ENCODE assay signal across 13 mouse cellular contexts in the genomic region with DNA sequence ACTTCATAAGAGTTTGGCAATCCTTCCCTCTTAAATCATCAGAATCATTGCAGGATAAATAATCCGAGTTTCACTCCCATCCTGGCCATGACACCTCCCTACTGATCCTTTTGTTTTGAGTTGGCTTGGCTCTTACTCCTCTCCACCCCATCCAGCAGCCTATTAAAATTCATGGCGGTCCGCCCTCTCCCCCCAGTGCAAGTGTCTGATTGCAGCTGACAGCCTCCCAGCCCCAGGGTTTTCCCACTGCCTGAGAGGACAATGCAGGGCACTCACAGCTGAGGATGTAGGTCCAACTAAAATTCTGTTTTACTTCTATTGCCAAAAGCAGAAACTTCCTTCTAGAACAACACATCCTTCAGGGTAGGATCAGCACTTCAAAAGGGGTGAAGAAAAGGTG.
DNase-seq lines count a peak whose midpoint lies in the region; ATAC-seq and TF ChIP-seq lines count a peak whose summit lies in the region.
"Had no signal": no experiment of that assay in that cellular context is flagged by ENCODE, and none has a peak within 500 bp of the region (broad histone marks: within the 10 kb centered on the region; RNA-seq: fewer than 3 reads in every experiment).

No protein-coding gene starts in this region.

- H3K4me1 ChIP-seq in neural tube, embryonic 11.5 days (ENCODE audit: control insufficient read depth, insufficient read depth, low read length), result peaks cover 21% of the 10 kb centered on the region; the same call in 1 of the 2 replicates
- peaks cover 39% of the 10 kb centered on the region for H3K4me1 ChIP-seq in forebrain, embryonic 14.5 days (ENCODE audit: control insufficient read depth, insufficient read depth, low read length)
- H3K4me1 ChIP-seq in midbrain, embryonic 10.5 days, result peaks cover 26% of the 10 kb centered on the region
- H3K4me1 ChIP-seq in stomach, postnatal 0 days (replicated peaks; ENCODE audit: control insufficient read depth, insufficient read depth), result no peaks in the 10 kb centered on the region

- peak; percentile 55 for ATAC-seq in neural tube, embryonic 11.5 days (ENCODE audit: insufficient read depth, low FRiP score, low TSS enrichment)
- peak; percentile 80 for ATAC-seq in forebrain, embryonic 14.5 days
- ATAC-seq in stomach, postnatal 0 days (ENCODE audit: low FRiP score, low TSS enrichment), result no peak
- ATAC-seq: CD4-positive, CD25-positive, alpha-beta regulatory T cell, adult 4 months had no signal

- no peak overlapping the region for H3K4me2 ChIP-seq in neural tube, embryonic 11.5 days (ENCODE audit: low read depth)
- no peak overlapping the region for H3K4me2 ChIP-seq in forebrain, embryonic 14.5 days (ENCODE audit: low read length)
- no peak overlapping the region for H3K4me2 ChIP-seq in stomach, postnatal 0 days (replicated peaks; ENCODE audit: low read depth)

- H3K27me3 ChIP-seq in neural tube, embryonic 11.5 days (ENCODE audit: control insufficient read depth, insufficient read depth, low read length), result no peaks in the 10 kb centered on the region
- no peaks in the 10 kb centered on the region for H3K27me3 ChIP-seq in forebrain, embryonic 14.5 days (replicated peaks; ENCODE audit: control insufficient read depth, insufficient read depth, low read length)
- no peaks in the 10 kb centered on the region for H3K27me3 ChIP-seq in midbrain, embryonic 10.5 days (ENCODE audit: low read depth, poor library complexity, severe bottlenecking)
- H3K27me3 ChIP-seq in stomach, postnatal 0 days (ENCODE audit: control insufficient read depth, insufficient read depth, low read length), result no peaks in the 10 kb centered on the region

- no peak overlapping the region for H3K27ac ChIP-seq in neural tube, embryonic 11.5 days (ENCODE audit: low read depth, low read length)
- H3K27ac ChIP-seq in forebrain, embryonic 14.5 days (ENCODE audit: low read depth, low read length), result peak overlapping the region; percentile 79
- peak overlapping the region; percentile 63 for H3K27ac ChIP-seq in midbrain, embryonic 10.5 days (replicated peaks)
- H3K27ac ChIP-seq in stomach, postnatal 0 days (replicated peaks), result no peak overlapping the region

- no peaks in the 10 kb centered on the region for H3K9me3 ChIP-seq in neural tube, embryonic 11.5 days (ENCODE audit: control insufficient read depth, low read length)
- no peaks in the 10 kb centered on the region for H3K9me3 ChIP-seq in forebrain, embryonic 14.5 days (replicated peaks; ENCODE audit: control insufficient read depth, low read length)
- H3K9me3 ChIP-seq in midbrain, embryonic 10.5 days (replicated peaks), result no peaks in the 10 kb centered on the region
- H3K9me3 ChIP-seq in stomach, postnatal 0 days (ENCODE audit: control insufficient read depth, low read length), result no peaks in the 10 kb centered on the region

- no peak for DNase-seq in neural tube, embryonic 11.5 days (ENCODE audit: low spot score)
- DNase-seq in neural tube, embryonic 10.5 days (ENCODE audit: extremely low spot score, low spot score), result no peak
- DNase-seq in forebrain, embryonic 14.5 days (ENCODE audit: low spot score), result peak; percentile 73
- DNase-seq in midbrain, embryonic 10.5 days (ENCODE audit: low spot score), result no peak
- DNase-seq in gastrocnemius, postnatal 4 days (ENCODE audit: low spot score in 2 of 2), result no peak
- DNase-seq in stomach, postnatal 0 days (ENCODE audit: low spot score), result no peak
- no peak for DNase-seq in yolk sac, embryonic 10.5 days (ENCODE audit: low spot score)
- DNase-seq: cerebellum, postnatal 36 days; gastrocnemius, postnatal 14 days; kidney, adult 8-10 months; liver; lung, postnatal 4 days had no signal

- H3K36me3 ChIP-seq in neural tube, embryonic 11.5 days (ENCODE audit: control insufficient read depth, insufficient read depth, low read length), result no peaks in the 10 kb centered on the region
- no peaks in the 10 kb centered on the region for H3K36me3 ChIP-seq in forebrain, embryonic 14.5 days (ENCODE audit: control insufficient read depth, insufficient read depth, low read length)
- no peaks in the 10 kb centered on the region for H3K36me3 ChIP-seq in midbrain, embryonic 10.5 days
- H3K36me3 ChIP-seq in stomach, postnatal 0 days (ENCODE audit: control insufficient read depth, insufficient read depth, low read length), result no peaks in the 10 kb centered on the region

- 47% methylated on average over 3 of the region's 3 CpGs for WGBS in neural tube, embryonic 11.5 days
- 3% methylated on average over 3 of the region's 3 CpGs for WGBS in forebrain, embryonic 14.5 days
- 39% methylated on average over 3 of the region's 3 CpGs for WGBS in midbrain, embryonic 10.5 days
- 54% methylated on average over 3 of the region's 3 CpGs for WGBS in stomach, postnatal 0 days

- no peak for TF ChIP-seq EP300 in stomach, postnatal 0 days (optimal IDR thresholded peaks at IDR 0.05)

- H3K4me3 ChIP-seq in neural tube, embryonic 11.5 days (ENCODE audit: low read depth, low read length), result no peak overlapping the region
- no peak overlapping the region for H3K4me3 ChIP-seq in forebrain, embryonic 14.5 days (ENCODE audit: low read depth, low read length)
- H3K4me3 ChIP-seq in midbrain, embryonic 10.5 days, result no peak overlapping the region
- no peak overlapping the region for H3K4me3 ChIP-seq in stomach, postnatal 0 days (ENCODE audit: low read depth, low read length)

- TF ChIP-seq CTCF in stomach, postnatal 0 days (IDR thresholded peaks at IDR 0.05; ENCODE audit: low read depth), result no peak

- H3K9ac ChIP-seq in neural tube, embryonic 11.5 days (ENCODE audit: low read length), result no peak overlapping the region
- peak overlapping the region; percentile 8; the same call in 1 of the 2 replicates for H3K9ac ChIP-seq in forebrain, embryonic 14.5 days (ENCODE audit: low read length)
- no peak overlapping the region for H3K9ac ChIP-seq in stomach, postnatal 0 days (ENCODE audit: low read length)

Comparison
In these comparisons a context has a peak if more than half of its experiments do, and no peak if none do; other contexts are left out.
1. H3K27ac ChIP-seq: peak in forebrain, embryonic 14.5 days (single experiment) and midbrain, embryonic 10.5 days (single experiment); none in neural tube, embryonic 11.5 days (single experiment) and stomach, postnatal 0 days (single experiment).